Mouse (Mus musculus) brain, embryonic 18.5 days (tissue): ENCODE measurements at regions not wholly inside any gene's neighbourhood (a gene's known extent, or its start where the extent isn't known, plus 50 kb on each side); places are given as distances from the start of the nearest gene placed in this dataset.

Experiments
- DNase-seq: peaks from one replicate; pipeline ENCODE4 v3.0.0-alpha.2; 2012; ENCODE audit warnings: low read depth, low spot score

DNA sequence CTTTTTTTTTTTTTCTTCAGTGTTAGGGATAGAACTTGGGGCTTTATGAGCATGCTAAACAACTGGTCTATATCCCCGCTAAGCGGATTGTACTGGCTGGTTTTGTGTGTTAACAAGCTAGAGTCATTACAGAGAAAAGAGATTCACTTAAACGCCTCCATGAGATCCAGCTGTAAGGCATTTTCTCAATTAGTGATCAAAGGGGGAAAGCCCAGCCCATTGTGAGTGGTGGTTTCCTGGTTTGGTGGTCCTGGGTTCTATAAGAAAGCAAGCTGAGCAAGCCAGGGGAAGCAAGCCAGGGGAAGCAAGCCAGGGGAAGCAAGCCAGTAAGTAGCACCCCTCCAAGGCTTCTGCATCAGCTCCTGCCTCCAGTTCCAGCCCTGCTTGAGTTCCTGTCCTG, 147.9 kb upstream of the 4931429L15Rik start:
- no peak for DNase-seq

DNA sequence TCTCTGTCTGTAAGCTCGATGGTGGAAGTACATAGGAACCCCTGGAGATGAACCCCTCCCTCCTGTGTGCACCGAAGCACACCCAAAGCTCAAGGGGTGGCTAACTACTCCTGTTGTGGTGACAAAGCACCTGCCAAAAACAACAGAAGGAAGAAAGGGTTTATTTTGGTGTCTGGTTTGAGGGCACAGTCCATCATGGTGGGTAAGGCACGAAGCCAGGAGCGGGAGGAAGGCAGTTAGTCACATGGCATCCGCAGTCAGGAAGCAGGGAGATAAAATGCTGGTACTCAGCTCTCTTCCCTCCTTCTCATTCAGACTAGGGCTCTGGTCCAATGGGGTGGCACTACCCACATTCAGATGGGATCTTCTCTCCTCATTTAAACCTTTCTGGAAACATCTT, 142.9 kb upstream of the 4931429L15Rik start:
- DNase-seq: no peak

DNA sequence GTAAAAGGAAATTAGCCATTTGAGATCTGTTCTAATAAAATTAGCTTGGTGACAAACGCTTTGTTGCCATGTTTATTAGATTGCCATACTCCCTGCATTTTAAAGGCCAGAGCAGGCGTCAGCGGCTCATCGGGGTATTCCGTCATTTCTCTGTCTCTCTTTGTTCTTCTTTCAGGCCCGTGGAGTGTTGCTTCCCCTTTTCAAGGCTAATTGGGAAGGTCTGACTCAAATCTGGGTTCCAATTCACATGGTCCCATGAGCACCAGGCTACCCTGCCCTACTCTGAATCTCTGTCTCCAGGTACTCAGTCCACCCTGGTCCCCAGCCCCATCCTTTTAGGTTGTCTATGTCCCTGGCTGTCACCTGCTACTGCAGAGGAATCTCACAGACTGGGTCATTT, 138.2 kb upstream of the 4931429L15Rik start:
- DNase-seq: no peak

DNA sequence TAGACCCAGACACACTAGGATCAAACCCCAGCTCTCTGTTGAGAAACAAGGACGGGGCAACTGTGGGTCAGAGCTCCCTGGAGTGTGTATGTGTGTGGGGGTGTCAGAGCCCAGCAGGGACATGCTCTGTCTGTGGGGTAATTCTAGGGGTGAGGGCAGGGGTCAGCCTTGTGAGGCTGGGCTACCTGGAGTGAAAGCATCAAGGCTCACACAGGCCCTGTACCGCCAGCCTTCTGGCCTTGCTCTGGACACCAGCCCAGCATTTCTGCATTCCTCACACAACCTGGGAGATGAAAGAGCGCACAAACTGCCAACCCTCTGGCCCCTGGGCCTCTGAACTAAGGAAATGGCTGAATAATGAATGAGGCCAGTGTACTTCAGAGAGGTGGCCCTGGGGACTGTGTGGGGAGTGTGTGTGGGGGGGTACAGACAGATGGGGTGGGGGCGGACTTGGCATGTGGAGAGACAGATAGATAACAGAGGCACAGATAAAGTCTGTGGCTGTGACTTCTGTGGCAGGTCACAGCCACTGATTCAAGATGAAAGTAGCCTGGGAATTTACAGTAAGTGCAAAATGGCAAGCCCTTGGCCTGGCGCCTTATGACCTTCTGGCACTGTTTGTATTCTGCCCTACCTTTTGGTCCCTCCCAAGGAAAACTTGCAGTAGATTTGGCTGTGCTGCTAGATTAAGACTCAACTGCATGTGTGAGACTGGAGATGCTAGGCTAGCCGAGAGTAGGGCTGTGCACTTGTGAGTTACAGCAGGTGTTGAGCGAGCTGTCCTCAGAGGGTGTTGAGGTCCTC, 135.2 kb upstream of the 4931429L15Rik start:
- DNase-seq: no peak

DNA sequence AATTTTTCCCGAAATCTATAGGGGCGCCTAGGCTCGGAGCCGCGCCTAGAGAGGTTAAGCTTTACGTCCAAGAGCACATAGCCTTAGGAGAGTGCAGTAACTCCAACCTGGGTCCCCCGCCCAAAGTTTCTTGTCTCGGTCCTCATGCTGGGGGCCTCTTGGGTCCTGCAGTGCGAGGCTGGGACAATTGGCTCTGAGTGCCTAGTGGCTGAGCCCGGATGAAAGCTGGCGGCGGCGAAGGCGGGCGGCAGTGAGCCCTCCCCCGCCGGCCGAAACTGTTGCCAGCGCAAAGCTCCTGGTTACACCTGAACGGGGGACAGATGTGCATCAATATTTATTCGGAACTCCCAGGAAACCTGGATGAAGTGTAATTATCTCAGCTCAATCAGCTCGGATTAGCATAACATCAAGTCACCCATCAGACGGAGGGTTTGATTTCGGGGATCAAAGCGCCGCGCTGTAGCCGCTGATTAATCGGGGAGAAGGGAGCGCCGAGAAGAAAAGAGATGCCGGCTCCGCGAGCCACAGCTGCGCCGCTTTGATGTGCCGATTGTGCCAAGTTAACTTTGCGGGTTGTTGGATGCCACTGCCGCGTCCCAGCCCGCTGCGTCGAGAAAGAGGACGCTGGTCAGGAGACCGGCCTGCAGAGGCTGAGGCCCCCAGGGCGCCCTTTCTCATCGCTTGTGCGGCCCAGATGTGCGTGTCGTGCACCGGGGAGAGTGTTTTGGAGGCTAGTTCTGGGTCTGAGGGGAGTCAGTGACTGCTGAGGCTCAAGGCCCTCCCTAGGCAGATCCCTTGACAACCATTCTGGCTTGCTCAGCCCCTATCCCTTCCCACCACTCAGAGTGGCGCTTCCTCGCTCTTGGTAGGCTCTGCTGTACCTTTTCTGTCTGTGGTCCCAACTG, 123.7 kb upstream of the 4931429L15Rik start:
- no peak for DNase-seq

DNA sequence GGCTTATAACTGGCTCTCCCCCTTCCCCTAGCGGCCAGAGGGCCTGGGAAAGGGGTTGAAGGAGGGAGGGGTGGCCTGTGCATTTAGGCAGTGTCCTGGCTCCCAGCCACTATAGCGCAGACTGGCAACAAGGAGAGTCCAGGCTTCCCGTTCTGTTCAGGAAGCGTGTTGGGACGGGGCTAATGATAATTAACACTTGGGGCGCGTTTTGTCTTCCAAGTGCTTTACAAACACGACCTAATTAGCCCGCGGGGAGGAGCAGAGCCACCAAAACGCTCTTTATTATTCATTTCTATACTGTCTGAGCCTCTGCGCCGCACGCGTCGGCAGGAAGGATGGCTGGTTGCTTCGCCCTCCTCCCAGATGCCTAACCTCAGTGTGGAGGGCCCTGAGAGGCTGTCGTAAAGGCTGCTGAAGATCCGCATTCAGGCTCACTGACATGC, 123.0 kb upstream of the 4931429L15Rik start:
- no peak for DNase-seq

DNA sequence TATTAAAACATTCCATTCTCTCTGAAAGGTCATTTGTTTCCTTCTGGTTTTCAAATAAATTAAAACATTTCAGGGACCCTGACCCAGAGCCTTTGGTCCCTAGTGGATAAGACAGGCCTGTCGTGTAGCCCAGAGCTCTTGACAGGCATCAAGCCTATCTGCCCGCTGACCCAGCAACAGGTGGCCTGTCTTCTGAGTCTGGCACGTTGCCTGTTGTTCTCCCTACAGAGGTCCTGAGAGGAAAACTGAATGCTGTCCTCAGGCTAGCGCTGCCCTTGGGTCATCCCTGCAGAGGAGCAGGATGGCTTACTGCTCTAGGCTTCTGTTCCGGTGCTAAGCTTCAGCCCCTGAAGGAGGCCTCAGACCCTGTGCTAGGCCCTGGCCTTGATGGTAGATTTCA, 120.4 kb upstream of the 4931429L15Rik start:
- DNase-seq: no peak

DNA sequence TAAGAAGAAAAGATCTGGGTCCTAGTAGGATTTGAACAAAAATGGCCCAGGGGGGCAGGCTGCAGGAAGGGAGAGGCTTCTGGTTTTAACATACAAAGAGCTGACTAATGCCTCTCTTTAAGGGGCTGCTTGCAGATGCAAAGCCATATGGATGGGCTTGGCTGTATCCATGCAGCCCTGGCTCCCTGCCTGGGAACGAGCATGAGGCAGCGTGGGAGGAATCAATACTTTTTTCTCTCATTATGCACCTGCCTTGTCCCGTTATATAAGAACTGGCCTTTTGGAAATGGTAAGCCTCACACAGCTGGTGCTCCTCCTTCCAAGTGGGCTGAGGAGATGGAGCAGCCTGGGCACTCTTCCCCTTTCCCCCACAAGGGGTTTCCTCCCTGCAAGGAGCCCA, 114.9 kb upstream of the 4931429L15Rik start:
- peak; percentile 45 for DNase-seq

DNA sequence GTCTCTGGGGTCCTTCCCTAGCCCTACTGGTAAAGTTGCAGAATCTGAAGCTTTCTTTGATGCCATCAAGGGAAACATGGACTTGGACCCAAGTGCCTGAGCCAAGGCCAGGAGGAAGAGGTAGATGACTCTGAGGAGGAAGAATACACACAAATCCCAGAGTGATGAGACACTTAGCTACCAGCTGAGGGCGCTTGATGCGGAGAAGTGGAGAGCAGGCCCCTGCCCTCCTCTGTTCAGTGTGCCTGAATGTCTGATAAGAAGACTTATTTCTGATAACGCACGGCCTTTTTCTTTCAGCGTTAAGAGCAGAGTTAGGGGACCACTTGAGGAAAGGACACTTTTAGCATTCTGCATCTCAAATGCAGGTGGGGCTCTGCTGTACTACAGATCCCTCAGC, 113.9 kb upstream of the 4931429L15Rik start:
- DNase-seq: no peak

DNA sequence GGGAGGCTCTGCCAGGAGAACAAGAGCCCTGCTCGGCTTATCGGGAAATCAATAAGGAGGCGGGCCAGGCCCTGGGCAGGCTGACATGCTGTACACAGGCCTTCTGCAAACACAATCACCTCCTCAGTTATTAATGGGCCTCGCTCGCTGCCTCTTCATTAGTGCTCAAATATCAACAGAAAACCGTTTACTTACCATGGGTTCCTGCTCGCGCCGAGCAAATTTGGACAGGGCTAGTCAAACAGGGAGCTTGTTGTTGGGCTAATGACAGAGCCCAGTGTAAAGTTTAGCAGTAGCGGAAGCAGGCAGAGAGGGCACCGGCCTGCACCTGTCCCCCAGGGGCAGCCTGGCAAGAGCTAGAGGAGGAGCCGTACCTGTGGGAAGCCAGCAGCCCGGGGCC, 111.3 kb upstream of the 4931429L15Rik start:
- DNase-seq: no peak

DNA sequence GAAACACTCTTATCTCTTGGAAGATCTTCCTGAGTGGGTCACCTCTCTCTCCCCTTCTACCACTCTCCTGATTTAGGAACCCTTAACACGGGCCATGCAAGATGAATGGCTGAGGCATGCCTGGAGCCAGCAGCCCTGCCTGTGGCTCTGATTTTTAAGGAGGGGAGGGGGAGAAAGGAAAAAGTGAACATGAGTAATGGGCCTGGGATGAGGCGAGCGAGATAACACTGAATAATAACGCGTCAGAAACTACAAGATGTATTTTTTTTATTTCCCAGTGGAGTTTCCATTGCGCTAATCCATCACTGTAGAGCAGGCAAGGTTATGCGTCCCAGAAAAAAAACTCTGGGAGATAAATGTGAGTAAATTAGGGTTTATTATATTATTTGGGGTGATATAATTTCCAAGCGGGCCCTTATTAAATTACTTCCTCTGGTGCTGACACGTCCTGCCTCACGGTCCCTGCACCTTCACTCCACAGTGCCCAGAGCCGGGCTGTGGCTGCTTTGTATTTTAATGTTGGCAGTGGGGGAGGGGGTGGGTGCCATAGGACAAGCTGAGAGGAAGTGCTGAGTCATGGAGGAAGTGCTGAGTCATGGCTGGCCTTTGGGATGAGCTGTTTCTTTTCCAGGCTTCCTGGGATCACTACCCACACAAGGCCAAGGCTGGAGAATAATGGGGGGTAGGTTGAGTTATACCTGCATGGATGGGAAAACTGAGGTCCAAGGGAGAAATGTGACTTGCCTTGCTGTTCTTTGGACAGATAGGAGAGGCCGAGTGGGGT, 103.6 kb upstream of the 4931429L15Rik start:
- no peak for DNase-seq

DNA sequence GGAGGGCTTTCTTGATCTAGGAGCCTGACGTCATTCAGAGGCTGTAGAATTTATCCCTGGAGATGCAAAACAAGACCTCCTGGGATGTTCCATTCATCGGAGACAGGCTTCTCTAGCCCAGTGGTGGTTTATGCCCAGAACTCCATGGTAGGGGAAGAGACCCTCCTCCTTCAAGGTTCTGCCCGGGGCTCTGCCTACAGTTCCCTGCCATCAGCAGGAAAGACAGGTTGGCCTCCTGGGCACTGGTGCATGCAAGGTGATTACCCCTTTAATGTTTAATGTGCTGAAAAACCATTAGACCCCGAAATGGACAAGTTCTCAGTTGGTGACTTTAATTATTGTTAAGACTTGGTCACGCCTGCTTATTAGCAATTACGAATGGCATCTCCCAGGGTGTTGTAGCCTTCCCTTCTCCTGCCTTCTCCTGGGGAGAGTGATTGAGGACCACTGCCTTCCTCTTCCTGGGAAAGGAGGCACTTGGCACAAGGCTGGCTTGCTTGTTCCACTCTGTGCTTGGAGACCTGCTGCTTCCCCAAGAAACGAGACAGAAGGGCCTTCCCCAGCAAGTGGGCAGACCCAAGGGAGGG, 102.0 kb upstream of the 4931429L15Rik start:
- DNase-seq: no peak

DNA sequence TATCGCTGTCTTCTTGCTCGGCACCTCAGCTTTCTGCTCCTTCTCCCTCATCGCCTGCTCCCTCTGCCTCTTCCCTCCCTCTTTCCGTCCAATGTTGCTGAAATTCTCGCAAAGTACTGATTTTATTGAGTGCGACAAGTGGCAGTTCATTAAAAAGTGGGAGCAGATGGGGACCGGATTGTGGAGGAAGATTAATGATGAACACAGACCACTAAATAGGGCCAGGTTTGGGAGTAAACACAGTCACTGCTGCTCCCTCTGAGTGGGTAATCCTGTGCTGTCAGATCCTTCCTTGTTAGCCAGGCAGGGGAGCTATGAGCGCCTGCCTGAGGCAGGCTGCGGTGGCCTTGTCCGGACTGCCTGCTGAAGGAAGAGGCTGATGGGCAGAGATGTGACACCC, 91.9 kb upstream of the 4931429L15Rik start:
- no peak for DNase-seq

DNA sequence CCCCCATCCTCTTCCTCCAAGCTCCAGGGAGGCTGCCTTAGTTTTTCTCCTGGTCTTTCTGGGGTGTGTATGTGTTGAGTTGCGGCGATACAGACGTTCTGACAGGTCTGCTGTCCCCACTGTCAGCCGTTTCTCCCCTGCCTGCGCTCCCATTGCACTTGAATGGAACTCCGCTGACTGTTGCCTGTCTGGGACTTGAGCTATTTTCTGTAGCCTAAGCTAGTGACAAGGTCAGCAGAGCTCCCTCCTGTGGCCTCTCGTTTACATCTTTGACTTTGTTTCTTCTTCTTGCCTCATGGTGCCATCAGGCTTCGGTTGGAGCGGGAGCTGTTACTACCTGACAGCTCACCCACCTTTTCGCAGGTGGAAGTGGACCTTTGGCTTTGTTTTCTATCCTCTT, 89.0 kb upstream of the 4931429L15Rik start:
- no peak for DNase-seq

DNA sequence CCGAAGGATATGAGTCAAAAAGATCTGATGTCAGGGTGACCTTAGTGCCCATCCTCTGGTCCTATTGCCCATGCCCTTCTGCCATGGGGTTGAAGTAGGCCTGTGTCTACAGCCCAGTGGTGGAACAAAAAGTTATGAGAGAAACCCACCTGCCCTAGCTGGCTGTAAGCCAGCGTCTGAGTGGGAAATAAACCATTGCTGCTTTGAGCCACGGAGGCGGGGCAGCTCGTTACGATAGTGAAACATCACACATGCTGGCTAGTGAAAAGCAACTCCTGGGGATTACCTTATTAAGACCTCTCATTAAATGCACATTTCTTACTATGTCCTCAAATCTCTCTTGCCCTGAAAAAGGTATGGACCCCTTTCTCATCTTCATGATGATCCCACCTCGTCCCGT, 86.8 kb upstream of the 4931429L15Rik start:
- DNase-seq: no peak

DNA sequence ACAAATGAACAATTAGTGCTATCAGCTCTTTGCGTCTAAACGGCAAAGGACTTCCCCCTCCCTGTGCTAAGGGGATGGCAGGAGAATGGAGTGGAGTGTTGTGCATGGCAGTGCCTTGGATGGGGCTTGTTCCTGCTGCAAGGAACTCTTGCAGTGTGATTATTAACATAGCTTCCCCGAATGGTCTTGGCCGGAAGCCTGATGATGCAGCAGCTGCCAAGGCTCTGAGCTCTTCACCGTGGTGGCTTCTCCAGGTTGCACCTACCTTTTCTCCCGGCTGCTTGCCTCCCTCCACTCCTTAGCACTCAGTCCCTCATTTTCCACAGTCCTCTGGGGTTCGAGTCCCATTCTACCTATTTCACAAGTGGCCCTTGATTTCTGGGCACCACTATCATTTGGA, 76.8 kb upstream of the 4931429L15Rik start:
- no peak for DNase-seq

DNA sequence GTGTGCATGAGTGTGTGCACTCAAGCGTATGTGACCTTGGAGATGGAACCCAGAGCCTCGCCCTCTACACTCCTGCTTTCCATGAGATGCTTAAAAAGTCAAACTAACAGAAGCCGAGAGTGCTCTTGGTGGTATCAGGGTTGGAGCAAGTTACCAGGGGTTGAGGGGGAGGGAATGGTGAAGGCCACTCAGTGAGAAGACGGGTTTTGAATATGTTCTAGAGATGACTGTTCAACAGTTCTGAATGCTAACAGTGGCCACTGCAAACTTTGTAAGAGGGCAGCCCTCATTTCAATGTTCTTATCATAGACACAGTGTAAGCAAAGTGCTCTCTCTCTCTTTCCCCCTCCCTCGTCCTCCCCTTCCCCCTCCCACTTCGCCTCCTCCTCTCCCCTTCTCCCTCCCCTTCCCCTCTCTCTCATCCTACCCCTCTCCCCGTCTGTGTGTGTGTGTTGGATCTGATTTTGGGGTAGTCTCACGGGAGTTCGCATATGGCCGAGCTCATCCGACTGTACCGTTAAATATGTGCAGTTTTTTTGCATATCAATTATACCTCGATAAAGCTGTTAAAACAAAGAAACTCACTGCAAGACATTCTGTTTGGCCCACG, 75.5 kb upstream of the 4931429L15Rik start:
- DNase-seq: no peak

DNA sequence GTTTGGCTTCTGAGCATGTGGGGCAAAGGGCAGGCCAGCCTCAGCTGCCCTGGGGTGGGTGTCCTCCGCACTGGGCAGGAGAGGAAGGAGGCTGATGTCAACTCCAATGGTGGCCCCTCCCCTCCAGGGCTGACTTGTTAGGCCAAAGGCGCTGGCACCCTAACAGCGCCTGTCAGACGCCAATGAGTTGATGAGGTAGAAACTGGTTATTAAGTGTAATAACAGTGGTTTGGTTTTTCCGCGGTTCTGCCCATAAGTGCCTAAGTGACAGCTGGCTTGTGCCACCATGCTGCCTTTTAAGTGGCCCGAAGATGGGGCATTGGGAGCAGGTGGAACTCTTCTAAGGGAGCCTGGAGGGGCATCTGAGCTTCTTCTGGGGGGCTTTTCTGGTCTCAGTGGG, 74.5 kb upstream of the 4931429L15Rik start:
- no peak for DNase-seq

DNA sequence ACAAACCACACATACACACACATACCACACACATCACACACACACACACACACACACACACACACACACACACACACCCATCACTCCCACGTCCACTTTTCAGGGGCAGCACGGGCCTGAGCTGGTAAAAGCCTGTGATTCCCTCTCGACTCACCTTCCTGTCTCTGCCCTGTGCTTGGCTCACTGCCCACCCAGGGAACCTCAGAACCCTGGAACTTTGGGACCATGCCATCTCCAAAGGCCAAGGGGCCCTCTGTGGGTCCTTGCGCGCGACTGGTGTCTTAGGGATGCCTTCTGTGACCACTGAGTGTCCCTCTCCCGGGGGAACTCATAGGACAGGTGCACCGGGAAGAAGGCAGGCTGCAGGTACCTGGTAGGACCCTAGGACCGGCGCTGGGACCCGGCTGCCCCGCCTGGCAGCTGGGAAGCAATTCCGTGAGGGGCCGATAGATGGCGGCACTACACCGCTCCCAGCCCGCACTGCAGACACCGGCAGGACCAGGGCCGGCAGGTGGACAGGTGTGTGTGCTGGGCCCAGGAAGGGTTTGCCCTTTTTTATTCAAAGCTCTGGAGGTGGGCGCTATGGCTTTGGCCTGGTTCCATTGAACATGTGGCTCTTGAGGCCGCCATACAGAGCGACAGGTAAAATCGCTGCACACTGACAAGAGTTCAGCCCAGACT, 73.0 kb upstream of the 4931429L15Rik start:
- no peak for DNase-seq

DNA sequence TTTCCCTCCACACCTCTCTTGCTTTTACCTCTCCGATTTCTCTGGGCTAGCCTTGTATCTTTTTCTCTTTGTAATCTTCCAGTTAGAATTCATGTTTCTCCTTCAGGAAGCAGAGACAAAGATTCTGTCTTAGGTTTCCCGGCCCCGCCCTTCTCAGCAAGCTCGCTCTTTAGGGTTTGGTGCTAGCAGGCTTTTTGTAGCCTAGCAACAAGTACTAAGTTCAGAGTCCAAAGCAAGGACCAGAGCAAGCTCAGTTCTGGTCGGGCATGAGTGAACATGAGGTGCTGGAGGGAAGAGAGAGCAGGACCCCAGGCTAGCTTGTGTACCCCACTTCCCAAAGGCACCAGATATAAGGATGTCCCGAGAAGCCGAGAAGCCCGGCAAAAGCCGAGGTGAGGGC, 70.0 kb upstream of the 4931429L15Rik start:
- DNase-seq: no peak
